Mouse (Mus musculus): ENCODE measurements around the gene Med13l. TPM values are rescaled to one million over a fixed set of nuclear protein-coding genes. Genes with fewer than 3 reads are reported as not detected.

Med13l gene
- polyA plus RNA-seq, 2 experiments from 2014 or later: 22.0 to 25.3 TPM

GRCm38 (mm10) chr5:118595901-118596300, 35.4 kb downstream of the Med13l start:
- no peak for ATAC-seq

GRCm38 (mm10) chr5:118596452-118597092, 36.1 kb downstream of the Med13l start:
- ATAC-seq: no peak

GRCm38 (mm10) chr5:118598601-118599000, 38.1 kb downstream of the Med13l start:
- ATAC-seq: no peak

DNA sequence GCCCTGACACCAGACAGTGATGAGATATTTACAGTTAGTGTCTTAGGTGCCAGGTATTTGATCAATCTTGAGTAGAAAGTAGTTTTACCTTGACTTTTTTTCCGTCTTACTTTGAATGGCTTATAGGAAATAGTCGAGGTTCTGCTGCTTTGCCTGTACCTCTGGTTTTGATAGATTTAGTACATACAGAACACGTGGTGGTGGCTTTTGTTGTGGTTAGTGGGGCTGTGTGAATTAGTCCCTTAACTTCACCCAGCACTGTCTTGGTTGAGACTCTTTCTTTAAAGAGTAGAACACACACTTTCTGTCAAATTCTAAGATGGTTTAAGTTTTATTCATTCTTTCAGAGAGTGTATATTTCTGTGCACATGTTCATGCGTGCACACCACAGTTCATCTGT, 41.0 kb downstream of the Med13l start:
- peak; percentile 93 for ATAC-seq

DNA sequence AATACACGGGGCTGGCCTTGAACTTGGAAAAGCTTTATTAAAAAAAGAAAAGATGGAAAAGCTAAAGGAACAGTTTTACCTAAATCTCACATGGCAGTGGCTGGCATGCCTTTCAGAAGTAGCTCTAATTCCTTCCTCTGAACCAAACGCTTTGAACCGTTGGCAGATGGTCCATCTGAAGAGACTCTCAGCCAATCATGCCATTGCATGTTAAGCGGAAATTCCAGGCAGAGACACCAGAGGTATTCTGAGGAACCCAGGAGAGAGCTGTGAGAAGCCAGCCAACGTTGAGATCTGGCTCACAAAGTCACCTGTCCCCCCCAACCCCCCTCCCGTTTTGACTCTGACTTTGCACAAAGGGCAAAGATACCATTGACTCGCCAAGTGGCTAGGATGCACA, 42.2 kb downstream of the Med13l start:
- ATAC-seq: no peak

GRCm38 (mm10) chr5:118605424-118606067, 45.1 kb downstream of the Med13l start:
- ATAC-seq: no peak

GRCm38 (mm10) chr5:118606636-118607035, 46.2 kb downstream of the Med13l start:
- no peak for ATAC-seq

DNA sequence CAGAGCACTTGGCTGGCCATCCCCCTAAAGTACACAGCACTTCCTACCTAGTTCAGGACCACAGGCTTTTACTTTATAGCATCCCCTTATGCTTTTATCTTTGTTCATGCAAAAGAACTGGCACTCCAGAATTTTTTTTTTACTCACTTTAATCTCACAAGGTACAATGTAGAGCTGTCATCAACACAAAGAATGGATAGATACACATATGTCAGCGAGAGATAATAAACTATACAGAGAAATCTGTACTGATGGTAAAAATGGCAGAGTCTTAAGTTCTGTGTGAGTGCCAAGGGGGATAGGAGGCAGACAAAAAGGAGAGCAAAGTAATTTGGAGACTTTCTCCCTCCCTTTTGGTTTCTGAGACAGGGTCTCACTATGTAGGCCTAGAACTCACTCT, 47.4 kb downstream of the Med13l start:
- no peak for ATAC-seq

DNA sequence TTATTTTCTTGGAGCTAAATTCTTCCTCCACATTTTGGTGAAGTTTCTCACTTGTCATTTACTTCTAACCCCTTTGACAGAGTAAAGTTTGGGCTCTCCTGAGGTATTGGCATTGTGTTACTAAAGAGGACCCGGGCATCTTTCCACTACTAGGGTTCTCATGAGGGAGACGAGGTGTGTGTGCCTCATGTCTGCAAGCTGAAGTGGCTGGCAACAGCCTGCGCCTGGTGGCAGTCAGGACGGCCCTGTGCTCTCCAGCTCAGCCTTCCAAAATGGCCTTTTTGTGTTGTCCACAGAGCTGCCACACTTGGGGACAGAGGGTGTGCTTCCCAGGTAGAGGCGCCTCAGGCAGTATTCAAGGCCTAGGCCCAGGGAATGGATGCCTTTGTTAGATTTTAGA, 50.0 kb downstream of the Med13l start:
- no peak for ATAC-seq

- ATAC-seq: peak; percentile 17
Measured at GRCm38 (mm10) chr5:118612956-118613631, 52.6 kb downstream of the Med13l start.

- no peak for ATAC-seq
Measured at GRCm38 (mm10) chr5:118613704-118614103, 53.2 kb downstream of the Med13l start.

DNA sequence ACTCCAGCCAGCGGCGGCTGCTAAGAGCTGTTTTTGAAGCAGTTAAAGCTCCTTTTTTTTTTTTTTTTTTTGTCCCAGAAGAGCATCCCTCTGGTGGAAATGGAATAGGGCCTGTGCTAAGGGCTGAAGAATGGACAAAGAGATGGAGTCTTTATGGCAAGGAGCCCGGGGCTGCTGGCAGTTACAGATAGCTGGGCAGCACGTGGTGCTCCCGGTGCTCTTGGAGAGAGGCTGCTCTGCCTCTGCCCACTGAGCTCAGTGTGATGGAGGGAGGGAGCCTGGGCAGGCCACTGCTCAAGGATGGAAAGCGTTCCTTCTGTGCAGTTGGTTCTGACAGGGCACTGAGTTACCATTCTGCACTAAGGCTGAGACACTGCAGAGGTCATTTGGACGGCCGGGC, 53.6 kb downstream of the Med13l start:
- peak; percentile 18 for ATAC-seq

DNA sequence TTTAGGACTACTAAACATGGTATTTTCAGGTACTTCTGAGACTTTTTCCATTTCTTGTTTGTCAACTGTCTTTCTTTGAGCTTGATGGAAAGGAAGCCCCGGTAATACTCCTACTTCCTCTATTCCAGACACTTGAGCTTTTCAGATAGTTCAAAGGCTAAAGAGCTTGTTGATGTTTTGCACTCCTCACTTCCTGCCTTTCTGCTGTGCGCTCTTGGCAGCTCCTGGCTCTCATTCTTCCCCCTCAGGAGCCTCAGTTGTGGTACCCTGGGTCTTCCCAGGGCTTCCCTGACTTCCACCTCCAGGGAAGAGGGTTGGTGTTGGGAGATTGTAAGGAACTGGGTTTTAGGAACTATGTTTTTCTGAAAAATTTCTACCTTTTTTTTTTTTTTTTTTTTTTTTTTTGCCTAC, 54.1 kb downstream of the Med13l start:
- peak; percentile 82 for ATAC-seq

DNA sequence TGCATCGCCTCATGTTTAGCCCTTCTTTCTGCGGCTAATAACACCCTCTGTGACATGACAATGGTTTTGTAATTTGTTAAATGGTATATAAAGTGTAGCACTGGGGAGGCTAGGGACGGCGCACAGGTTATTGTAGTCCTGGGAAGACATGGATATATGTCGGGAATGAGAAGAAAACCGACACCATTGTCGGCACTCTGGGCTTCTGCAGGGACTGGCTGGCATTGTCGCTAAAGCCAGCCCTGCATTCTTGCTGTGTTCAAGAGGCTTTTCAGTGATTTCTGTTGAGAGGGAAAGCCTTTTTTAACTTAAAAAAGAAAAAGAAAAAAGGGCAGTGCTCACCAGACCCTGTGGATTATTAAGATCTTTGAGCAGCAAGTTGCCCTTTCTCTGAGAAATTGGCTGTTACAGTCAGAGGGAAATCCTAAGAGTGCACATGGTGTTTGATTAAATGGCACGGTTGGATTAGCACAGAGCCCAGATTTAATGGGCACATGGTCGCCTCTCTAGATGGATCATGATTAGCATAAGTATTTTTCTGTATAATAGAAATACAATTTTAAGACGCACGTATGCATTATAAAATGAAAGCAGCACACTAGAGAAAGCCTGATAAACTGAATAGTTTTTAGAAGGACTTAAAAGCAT, 58.6 kb downstream of the Med13l start:
- no peak for ATAC-seq

DNA sequence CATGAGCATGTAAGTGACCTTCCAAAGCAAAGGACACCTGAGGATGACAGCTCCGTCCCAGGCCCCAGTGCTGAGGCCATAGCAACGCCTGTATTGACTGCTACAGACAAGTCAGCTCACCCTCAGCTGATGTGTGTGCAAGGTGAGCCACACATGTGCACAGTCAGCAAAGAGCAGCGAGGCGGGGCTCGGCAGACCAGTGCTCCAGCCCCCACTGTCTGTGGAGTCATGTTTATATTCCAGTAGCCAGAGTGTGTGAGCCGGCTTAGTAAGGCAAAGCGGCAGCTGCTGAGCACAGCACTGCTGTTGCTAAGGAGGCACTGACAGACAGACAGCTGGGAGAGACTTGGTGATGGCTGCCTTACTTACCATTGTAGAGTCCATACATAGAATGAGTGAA, 59.3 kb downstream of the Med13l start:
- ATAC-seq: no peak

GRCm38 (mm10) chr5:118620330-118620910, 59.9 kb downstream of the Med13l start:
- peak; percentile 70 for ATAC-seq

DNA sequence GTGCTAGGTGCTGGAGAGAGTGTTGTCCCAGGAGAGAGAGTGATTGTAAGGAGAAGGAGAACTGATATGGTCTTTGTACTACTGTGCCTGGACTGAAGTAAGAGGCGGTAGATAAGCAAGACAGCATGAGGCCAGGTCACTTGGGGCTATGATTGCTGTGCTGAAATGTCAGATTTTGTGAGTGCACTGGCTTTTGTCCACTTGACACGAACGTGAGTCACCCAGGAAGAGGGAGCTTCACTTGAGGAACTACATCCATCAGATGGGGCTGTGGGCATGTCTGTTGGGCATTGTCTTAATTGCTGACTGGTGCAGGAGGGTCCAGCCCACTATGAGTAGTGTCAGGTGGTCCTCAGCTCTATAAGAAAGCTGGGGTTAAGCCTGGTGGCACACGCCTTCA, 61.4 kb downstream of the Med13l start:
- no peak for ATAC-seq

DNA sequence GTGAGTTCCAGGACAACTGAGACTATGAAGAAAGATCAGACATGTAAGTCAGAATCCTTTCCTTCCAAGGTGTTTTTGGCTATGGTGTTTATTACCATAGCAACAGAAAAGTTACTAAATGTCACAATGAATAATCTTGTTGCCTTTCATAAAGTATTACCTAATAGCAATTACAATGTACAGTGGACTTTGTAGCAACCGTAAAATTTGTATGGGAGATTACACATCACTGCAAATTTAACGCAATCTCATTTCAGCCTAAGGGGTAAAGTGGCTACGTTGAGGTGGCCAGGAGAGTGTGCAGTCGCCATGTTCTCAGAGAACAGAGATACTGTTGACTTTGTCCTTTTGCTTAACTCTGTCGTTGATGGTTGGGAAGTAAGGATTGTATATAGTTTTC, 61.9 kb downstream of the Med13l start:
- no peak for ATAC-seq

DNA sequence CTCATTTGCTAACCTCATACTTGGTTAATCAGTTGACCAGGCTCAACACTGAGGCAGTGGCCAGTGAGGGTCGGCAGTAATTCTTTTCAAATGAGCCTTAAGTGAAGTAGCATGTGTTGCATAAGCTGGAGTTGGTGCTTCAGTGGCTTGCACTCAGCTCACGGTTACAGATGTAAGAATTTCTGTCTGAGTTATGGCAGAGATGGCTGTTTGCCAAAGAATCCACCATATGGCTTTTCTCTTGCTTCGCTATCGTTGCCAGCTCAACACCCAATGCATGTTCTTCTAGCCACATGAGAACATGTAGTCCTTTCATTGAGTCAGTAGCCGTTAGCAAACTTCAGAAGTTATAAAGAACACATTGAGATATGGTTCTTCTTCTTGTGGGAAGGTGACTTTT, 63.3 kb downstream of the Med13l start:
- no peak for ATAC-seq

- ATAC-seq: no peak
Measured at GRCm38 (mm10) chr5:118627630-118628029, 67.2 kb downstream of the Med13l start.

- ATAC-seq: no peak
Measured at GRCm38 (mm10) chr5:118628211-118628610, 67.7 kb downstream of the Med13l start.

DNA sequence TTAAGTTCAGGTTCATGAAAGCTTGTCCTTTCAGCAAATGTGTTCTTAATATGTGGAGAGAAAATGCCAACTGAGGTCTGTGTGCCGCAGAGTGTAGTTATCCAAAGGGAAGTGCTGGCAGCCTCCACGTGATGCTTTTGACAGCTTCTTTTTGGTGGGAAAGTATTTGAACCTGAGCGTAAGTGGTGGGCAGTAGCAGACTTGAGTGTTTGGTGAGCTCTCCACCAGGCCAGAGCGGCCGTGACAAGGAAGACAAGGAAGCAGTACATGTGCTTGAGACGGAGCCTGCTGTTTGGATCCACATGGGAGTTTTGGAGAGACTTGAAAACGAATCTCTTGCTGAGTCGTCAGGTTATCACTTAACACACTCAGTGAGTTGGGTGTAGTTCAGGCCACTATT, 71.9 kb downstream of the Med13l start:
- no peak for ATAC-seq

DNA sequence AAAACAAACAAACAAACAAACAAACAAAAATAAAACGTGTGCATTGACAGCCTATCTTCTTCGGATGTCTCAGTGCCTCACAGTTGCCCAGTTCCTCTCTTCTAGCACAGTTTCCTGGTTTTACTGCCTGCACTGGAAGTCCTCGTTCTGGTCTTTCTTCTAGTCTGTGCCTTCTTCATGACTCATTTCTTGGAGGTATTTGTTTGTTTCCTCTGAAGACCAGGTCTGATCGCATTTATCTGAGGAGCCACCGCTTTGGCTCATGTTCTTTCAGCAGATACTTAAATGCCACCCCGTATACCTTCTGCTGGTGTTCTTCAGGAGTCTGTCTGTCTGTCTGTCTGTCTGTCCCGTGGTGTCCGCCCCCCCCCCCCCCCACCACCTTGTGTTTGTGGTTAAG, 72.6 kb downstream of the Med13l start:
- ATAC-seq: peak; percentile 41

Data from CD4-positive, CD25-positive, alpha-beta regulatory T cell, adult 4 months (primary cell).